Mouse (Mus musculus) right cerebral cortex, postnatal 4 days (tissue): ENCODE measurements at regions not wholly inside any gene's neighbourhood (a gene's known extent, or its start where the extent isn't known, plus 50 kb on each side); places are given as distances from the start of the nearest gene placed in this dataset.

ENCODE experiments used
- DNase-seq: peaks from one replicate; pipeline ENCODE4 v3.0.0-alpha.2; 2022

DNA sequence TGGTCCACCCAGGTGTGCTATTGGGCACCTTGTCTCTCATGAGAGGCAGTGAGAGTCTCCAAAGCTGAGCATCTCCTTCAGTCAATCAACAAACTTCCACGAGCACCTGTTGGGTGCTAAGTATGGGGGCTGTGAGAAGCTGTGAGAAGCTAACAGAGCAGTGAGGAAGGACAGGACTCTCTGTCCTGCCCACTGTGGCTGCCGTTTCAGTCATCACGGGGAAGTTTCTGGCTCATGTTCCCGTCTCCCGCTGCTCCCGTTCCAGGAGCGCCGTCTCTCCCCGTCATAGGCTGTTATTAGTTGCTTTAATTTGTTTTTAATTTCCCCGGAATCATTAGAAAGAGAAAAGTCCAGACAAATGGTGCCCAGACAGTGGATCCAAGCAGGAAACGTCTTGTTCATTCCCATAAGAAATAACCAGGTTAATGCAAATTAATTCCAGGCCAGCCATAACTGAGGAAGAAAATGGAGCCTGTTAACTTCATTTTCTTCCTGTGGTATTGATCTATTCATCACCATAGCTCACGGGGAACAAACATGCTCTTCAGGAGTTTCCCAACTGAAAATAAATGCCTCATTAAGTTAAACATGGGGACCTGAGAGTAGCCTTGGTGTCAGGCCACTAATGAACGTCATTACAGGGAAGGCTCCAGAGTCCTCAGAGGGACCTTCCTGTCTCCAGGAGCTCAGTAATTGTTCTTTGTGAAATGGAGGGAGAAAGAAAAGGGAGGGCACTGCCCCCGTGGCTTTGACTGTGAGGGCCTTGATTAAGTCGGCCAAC, 70.3 kb downstream of the Matn1 start:
- DNase-seq, result no peak

DNA sequence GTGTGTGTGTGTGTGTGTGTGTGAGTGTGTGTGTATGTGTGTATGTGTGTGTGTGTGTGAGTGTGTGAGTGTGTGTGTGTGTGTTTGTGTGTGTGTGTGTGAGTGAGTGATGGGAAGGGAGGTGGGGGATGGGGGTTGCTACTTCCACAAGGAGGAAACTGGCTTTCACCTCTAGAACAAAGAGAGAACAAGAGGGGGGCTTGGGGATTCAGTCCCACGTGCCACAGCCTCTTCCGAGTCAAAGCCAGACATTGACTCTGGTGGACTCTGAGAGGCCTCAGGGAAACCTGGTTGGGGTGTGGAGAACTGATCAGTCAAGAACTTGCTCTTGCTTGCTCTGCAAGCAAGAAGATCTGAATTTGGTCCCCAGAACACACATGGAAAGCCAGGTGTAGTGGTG, 71.0 kb downstream of the Matn1 start:
- DNase-seq, result no peak

DNA sequence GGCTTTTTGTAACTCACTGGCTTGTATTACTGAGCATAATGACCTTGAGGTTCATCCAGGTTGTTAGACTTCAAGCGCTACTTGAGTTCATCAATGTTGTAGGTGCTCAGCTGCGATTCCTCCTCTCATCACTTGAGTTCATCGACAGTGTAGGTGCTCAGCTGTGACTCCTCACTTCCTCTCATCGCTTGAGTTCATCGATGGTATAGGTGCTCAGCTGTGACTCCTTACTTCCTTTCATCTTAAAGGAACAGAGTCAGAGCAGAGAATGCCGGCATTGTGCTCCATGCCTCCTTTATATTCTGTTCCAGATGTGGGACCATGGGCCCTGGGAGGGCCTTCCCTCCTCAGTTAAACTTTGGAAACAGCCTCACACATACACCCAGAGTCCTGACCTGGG, 79.4 kb downstream of the Matn1 start:
- DNase-seq, result no peak

DNA sequence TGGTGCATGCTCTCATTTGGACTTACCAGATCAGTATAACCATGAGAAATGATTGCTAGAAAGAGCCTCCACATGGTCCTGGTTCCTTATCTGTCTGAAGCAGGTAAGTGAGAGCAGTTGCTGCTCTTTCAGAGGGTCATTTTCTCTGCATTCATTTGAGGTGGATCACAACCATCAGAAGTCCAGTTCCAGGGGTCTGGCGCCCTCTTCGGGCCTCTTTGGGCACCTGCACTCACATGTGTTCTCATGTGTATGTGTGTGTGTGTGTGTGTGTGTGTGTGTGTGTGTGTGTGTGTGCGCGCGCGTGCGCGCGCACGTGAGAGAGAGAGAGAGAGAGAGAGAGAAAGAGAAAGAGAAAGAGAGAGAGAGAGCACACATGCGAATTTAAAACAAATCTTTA, 92.1 kb downstream of the Matn1 start:
- no peak for DNase-seq

DNA sequence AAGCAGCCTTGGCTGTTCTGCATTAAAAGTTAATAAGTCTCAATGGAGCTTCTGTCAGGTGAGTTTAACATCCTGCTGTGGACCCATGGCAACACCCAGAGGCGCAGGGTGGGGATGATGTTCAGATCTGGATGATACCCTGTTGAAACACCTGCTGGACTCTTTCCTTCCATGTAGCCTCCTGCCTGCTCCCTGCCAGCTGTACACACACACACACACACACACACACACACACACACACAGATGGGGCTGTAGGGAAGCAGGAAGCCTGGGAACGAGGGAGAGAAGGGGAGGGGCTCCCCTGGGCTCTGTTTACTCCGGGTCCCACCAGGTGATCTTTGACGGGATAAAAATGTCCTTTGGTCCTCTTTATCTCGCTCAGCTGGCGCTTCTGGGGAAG, 93.0 kb downstream of the Matn1 start:
- no peak for DNase-seq

DNA sequence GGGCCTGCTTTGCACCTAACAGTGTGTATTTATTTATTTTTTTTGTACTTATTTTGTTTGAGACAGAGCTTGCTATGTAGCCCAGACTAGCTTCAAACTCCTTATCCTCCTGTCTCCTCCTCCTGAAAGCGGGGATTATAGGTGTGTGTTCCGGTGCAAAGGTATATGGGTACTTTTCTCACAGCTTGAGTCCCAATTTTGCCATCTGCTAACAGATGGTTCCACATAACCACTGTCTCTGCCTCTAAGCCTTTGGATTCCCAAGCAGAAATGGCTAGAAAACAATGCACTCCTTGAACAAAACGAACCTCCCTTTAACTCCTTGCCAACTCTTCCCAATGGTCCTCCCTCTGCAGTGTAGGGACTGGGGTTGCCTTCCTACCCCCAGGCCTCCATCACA, 95.5 kb downstream of the Matn1 start:
- DNase-seq, result no peak

DNA sequence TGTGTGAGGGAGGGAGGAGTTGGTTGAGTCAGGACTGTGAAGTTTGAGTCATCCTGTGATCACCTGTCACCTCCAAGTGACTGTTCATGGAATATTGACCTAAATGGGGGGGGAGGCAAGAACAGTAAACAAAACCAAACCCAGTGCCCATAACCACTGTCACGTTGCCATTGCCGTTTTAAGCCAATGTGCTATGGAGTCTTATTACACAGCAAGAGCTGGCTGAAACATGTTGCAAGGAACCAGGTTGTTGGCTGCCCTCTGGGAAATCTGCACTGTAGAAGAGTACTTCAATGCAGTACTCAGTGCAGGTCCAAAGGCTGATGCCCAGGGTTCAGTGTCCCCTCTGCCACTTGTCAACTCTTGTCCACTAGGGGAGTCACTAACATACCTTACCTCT, 97.0 kb downstream of the Matn1 start:
- no peak for DNase-seq

DNA sequence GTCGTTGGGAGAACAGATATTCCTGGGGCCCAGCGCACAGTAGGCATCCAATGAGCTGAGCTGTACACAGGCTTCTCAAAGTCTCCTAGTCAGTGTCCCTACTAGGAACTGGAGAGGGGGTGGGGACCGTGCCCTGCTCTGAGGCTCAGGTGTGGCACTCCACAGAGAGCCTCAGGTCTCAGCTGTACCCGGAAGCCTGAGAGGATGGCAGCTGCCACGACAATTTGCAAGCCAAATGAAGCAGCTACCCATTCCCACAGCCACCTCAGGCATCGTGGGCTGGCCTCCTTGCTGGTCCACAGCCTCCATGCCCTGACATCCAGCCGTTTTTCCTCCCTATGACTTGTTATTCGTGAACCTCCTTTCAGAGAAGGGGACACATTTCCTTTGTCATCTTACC, 101.9 kb downstream of the Matn1 start:
- DNase-seq, result no peak

DNA sequence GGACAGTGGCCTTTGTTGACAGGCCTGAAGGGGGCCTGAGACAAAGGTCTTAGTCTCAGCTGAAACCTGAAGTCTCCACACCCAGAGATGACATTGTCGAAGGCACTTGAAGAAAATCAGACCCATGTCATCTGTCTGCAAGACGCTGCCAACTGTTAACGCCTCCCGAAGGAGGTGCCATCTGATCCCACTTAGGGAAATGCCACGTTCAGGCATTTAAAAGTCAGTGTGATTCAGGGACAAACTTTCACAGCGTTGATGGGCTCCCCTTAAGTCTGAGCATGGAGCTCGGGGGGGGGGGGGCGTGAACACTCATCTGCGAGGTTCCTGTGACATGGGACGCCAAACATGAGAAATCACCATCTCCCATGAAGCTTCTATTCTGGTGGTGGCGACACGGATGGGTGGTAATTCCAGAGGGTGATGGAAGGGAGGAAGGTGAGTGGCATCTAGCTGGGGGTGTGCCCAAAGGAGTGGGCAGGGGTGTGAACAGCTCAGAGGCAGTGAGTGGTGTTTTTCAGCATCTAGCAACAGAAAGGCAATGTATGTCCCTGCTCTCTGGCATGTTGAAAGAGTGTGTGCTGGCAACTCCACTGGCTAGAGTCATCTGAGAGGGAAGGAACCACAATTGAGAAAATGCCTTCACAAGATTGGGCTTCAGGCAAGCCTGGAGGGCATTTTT, 102.9 kb downstream of the Matn1 start:
- DNase-seq, result no peak

DNA sequence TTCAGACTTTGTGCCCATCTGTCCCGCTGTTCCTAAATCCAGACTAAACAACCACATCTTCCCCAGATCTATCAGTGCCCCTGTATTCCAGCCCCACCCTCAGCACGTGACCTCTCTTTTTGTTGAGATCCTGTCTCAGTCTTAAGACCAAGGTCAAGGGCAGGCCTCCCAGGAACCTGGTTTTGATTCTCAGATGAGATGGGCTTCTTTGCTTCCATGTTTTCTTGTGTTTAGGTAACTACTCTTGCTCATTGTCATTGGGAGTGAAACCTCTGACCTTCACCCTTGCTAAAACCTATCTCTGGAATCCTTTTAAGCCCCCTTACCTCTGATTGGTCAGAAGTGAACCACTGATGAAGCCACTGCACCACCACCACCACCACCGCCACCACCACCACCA, 112.1 kb downstream of the Matn1 start:
- DNase-seq, result no peak

DNA sequence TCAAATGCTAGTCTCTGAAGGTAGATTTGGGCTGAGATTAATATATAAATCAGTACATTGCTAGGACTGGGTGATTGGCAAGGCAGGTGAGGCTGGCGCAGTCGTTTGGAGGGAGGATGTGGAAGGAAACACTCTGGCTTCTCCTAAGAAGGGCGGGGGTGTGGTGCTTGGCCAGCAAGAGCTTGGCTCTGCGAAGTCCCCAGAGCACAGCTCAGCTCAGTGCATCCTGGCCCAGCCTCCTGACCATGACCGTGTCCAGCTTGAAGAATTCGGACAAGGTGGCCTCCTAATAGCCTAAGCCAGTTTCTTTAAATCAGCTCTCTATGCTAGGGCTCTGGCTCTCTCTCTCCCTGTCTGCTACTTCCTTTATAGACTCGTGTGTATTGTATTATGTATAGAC, 115.4 kb downstream of the Matn1 start:
- DNase-seq, result no peak

DNA sequence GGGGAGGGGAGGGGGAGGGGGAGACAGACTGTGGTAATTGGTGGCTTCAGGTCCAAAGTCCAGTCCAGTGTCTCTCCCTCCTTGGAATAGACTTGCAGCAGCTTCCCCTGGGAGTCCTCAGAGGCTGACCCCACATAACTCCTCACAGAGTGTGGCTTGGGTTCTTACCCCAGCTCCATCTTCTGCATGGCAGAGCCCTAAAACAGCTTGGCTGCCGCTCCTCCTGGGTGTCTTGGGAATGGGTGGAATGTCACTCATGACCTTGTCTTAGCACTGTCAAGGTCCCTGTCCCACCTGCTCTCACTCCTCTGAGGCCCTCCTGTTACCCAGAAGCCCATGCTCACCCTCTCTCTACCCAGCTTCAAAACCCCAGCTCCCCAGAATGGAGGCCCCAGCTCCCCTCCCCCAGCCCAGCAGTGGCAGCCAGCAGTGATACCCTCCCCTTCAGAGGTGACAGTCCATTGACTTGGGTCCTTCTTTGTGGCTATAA, 116.1 kb downstream of the Matn1 start:
- no peak for DNase-seq

DNA sequence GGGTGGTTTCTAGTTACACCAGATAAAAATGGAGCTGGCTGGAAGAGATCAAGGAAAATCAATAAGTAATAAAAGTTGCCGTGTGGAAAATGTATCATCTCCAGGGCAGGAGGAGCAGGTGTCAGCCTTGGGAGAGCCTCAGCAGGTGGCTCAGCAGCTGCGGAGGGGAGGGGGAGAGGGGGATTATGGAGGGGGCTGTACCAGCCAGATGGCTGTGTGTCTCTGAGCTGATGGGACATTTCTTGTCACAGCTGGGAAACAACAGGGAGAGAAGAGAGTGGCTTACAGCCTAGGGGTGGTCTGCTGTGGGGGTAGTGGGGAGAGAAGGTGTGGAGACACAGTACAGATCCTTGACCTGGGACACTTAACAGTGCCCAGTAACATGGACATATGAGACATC, 116.5 kb downstream of the Matn1 start:
- DNase-seq, result no peak

DNA sequence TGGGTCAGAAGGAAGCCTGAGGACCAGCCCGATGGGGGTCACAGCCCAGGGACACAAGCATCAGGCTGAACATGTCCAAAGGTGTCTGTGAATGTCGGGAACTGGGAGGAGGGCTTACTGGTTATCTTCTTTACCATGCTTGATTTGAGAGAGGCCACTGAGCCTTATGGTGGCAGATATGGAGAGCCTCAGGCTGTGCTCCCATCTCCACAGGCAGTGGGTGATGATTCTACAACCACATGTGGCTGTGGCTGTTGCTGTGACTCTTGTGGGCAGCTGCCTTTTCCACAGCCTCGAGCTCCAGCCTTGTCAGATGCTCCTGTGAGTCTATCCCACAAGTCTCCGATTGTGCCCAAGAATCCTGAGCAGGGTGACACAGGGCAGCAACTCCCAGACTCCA, 118.4 kb downstream of the Matn1 start:
- DNase-seq, result no peak

DNA sequence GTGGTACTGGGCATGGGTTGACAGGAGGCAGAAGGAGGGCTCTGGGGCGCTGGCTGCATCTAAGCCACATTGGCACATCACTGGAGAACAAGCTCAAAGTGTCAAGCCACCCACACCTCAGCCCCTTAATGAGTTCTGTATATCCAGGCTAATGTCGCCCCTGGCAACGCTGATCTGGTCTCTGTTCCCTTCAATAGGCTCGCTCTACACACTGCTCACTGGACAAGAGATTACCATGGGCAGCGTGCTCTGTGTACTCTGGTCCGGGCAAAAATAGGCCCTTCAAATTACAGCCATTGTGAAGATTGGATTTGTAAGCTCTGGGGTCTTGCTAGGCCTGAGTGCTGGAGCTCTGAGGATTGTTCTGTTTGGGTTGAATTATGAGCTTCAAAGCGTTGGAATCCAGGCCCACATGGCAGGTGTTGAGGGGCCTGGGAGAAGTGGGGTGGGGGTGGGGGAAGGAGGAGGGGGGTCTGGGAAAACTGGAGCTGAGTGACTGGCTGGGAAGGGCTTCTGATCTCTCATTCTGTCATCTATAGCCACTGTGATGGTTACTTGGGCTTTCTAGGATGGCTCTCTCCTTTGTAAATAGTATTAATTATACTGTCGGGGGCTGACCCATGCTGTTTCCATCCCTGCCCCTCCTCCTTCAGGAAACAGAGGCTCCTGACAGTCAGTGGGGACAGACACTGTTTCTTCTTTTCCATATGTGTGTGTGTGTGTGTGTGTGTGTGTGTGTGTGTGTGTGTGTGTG, 122.2 kb downstream of the Matn1 start:
- no peak for DNase-seq

DNA sequence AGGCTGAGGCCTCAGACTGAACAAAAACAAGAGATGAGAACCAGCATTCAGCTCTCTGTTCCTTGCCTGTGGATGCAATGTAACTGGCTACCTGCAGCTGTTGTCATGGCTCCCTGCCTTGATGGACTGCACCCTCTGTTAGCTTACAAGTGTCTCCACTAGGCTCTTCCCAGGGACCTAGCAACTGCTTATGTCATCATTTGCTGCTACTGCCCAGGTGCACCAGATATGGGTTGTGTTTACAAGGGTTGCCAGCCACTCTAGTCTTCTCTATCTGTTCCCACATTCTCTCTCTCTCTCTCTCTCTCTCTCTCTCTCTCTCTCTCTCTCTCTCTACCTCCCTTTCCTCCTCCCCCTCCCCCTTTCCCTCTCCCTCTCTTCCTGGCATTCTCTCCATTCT, 126.4 kb downstream of the Matn1 start:
- no peak for DNase-seq

DNA sequence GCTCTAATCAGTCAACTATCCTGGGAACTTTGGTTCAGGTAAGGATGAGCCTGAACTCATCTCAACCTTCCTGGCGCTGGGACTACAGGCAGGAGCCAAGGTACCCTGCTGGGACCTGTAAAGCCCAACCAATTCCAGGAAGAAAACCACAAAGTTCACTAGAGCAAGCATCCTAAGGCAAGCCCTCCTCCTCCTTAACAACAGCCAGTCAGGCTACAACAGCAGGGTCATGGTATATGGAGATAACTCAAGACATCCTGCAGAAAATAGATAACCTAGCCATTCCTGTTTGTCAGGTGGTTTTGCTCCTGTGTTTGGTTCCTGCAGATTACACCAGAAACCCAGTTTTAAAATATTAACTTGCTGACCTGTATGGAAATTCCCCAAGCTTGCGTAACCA, 128.4 kb downstream of the Matn1 start:
- DNase-seq, result no peak

DNA sequence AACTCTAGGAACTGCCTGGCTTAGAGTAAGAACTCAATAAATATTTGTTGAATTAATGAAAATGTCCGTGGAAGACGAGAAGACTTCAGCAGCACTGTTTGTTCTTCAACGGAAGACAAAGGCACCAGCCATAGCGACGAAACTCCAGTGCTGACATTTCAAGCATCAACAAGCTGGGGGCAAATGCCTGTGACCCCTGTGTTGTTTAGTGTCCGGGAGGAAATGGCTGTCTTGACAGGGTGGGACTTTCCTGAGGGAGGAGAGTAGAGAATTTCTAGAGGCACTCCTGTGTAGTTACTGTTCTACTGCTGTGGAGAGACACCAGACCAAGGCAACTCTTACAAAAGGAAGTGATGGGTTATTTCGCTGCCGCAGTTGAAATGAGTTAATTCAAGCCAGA, 129.2 kb downstream of the Matn1 start:
- no peak for DNase-seq

DNA sequence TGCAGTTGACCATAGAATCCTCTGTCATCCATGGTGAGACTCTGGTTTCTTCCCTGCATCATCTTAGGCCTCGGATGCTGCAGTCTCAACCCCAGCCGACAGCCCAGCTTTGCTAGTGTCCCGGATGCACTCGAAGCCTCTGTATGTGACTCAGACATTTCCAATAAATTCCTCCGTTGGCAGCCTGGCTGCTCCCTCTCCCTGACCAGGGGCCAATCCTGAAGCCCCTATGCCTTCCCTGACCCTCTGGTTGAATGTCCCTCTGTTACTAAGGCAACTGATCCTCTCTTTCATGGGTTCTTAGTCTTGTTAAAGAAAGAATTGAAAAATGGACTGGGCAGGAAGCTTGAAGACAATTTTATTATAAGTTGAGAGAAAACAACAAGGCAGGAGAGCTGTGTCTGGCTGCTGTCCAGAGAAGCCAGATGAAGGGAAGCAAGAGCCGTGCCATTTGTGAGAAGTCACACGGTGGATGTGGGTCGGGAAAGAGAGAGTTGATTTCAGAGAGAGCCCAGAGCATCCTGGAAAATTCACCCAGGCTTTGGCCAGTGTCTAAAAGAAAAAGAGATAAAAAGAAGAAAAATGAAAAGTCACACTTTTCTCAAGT, 131.2 kb downstream of the Matn1 start:
- DNase-seq, result no peak

DNA sequence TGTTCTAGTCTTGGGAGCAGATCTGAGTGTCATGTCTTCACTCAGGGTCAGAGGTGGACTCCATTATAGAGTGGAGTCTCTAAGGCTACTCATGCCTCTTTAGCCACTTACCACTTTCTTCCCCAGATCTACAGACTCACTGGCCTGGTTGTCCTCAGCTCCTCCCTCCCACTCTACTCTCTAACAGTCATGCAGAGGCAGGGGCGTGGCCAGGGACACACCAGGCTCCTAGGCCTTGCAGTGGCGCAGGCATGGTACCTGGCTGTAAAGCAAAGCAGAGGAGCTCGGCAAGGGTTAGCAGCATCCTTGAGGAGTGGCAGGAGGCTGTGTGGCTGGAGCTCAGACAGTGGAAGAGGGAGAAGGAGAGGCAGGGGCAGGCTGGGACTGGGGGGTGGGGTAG, 132.4 kb downstream of the Matn1 start:
- DNase-seq, result no peak

DNA sequence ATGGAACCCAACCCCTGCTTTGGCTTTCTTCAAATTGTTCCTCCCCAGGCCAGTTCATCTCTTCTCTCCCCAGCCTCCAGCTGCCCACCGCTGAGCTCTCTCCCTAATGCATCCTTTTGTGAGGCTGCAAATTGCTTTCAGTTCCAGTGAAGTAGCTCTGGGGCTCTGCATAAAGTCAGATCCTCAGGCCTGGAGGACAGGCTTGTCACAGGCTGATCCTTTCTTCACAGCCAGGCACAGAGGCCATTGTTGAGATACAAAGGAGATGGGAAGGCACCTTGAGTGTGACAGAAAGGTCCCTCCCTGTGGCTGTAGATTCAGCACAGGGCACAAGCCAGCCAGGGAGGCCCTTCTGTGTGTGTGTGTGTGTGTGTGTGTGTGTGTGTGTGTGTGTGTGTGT, 135.9 kb downstream of the Matn1 start:
- DNase-seq, result no peak

DNA sequence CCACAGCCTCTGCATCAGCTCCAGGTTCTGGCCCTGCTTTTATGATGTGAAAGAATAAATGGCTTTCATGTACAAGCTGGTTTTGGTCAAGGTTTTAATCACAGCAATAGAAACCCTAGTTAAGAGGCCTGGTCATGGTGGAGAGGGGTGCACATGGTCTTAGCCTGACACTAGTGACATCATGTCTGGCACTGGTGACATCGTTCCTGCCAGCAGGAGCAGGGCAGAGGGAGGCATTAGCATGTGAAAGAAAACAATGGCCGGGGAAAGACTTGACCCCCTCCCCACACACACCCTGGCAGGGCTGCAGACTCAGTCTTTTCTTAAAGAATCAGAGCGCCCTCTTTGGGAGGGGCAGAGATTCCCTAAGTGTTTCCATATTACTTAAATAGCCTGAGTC, 139.2 kb downstream of the Matn1 start:
- no peak for DNase-seq

DNA sequence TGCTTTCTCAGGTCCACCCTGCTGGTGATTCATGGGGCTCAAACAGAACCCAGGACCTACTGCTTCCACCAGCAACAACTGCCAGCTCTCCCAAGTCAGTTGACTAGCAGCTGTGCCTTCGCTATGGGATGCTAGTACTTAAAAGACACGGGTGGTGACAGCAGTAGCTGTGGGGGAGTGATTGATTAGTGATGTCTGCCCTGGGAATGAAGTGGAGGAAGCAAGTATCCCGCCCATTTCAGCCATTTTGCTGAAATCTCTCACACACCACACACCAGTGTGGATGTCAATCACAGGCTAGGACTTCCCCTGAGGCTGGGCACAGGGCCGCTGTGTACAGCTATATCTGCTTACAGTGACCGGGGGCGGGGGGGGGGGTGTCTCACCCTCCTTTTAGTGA, 153.2 kb downstream of the Matn1 start:
- DNase-seq, result no peak
